Mouse (Mus musculus) C2C12 (cell line): Measurements from ENCODE around the gene Ssu2.

Source experiments
- CEBPB ChIP-seq: IDR thresholded peaks from one replicate; pipeline ENCODE4 v1.6.1; 2011; ENCODE audit warnings: low read depth, mild to moderate bottlenecking, control low read depth, moderate library complexity
- CTCF ChIP-seq: IDR thresholded peaks from one replicate; pipeline ENCODE4 v1.5.1; 2011; ENCODE audit not compliant: control insufficient read depth, insufficient read depth, insufficient read length
- MAX ChIP-seq: IDR thresholded peaks from one replicate; pipeline ENCODE4 v1.6.1; 2011; ENCODE audit warnings: mild to moderate bottlenecking, control low read depth
- MYOD1 ChIP-seq: IDR thresholded peaks from one replicate; pipeline ENCODE4 v1.6.1; 2011; ENCODE audit warnings: low read depth; ENCODE audit not compliant: control insufficient read depth, insufficient read length
- MYOG ChIP-seq: IDR thresholded peaks from one replicate; pipeline ENCODE4 v1.6.1; 2011; ENCODE audit not compliant: control insufficient read depth, insufficient read length; ENCODE audit errors: extremely low read depth
- USF1 ChIP-seq: IDR thresholded peaks from one replicate; pipeline ENCODE4 v1.6.1; 2011; ENCODE audit warnings: low read depth, mild to moderate bottlenecking, control low read depth, moderate library complexity

DNA sequence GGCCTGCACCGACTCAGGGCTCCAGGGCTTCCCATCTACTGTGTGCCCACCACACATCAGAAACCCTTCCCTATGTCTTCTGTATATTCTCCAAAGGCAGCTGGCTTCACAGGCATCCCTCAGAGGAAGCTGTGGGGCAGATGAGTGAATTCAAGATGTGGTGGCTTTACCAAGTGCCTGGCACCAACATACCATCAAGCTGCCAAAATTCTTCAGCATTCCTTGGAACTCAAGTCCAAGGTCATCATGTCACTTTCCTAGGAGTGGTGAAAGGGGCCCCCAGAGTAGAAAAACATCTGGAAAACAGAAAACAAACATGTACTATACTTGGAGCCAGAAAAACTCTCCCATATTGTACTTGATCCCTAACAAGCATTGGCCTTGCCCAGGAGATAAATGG lies 28.5 kb downstream of the Ssu2 start:
- TF ChIP-seq CTCF (no peak), MYOD1 (no peak), MYOG (no peak), MAX (no peak), CEBPB (no peak), USF1 (no peak)
